Mouse (Mus musculus) limb, embryonic 15.5 days (tissue): Measurements from ENCODE around the gene Hic2. TPM values are rescaled to one million over a fixed set of nuclear protein-coding genes. Genes with fewer than 3 reads are reported as not detected.

Experiments used
- ATAC-seq: fragments of 200-750 bp; cut with Nextera tagmentation; 2 replicates; pipeline ENCODE4 v1.8.0; 2017; ENCODE audit warnings: low read depth, moderate TSS enrichment; ENCODE audit not compliant: insufficient number of reproducible peaks, low FRiP score, low TSS enrichment
- H3K27ac ChIP-seq: fragments of 300-500 bp; sonication (generic); 2 replicates; pipeline ENCODE4 v1.5.1; 2015; ENCODE audit warnings: moderate library complexity, mild to moderate bottlenecking, inconsistent platforms
- H3K27me3 ChIP-seq: fragments of 300-500 bp; sonication (generic); 2 replicates; pipeline ENCODE4 v1.6.1; 2015; ENCODE audit warnings: inconsistent platforms
- H3K36me3 ChIP-seq: fragments of 300-500 bp; sonication (generic); 2 replicates; pipeline ENCODE4 v1.6.1; 2015; ENCODE audit warnings: inconsistent platforms
- H3K4me1 ChIP-seq: fragments of 300-500 bp; sonication (generic); 2 replicates; pipeline ENCODE4 v1.6.1; 2015; ENCODE audit warnings: inconsistent platforms
- H3K4me2 ChIP-seq: fragments of 300-500 bp; sonication (generic); 2 replicates; pipeline ENCODE4 v1.6.1; 2015; ENCODE audit warnings: mild to moderate bottlenecking, inconsistent platforms
- H3K4me3 ChIP-seq: fragments of 300-500 bp; sonication (generic); 2 replicates; pipeline ENCODE4 v1.5.1; 2015; ENCODE audit warnings: mild to moderate bottlenecking, inconsistent platforms
- H3K9ac ChIP-seq: fragments of 300-500 bp; sonication (generic); 2 replicates; pipeline ENCODE4 v1.6.1; 2015; ENCODE audit warnings: inconsistent platforms
- H3K9me3 ChIP-seq: fragments of 300-500 bp; sonication (generic); 2 replicates; pipeline ENCODE4 v1.6.1; 2016; ENCODE audit warnings: inconsistent platforms
- WGBS: fragments of 180-500 bp; shearing (Covaris S2); methylation state at CpG from one replicate; pipeline ENCODE4 v1.1.7; 2015; 5-methylcytosine and 5-hydroxymethylcytosine counted together
- polyA plus RNA-seq: library from polyadenylated mRNA; unstranded; fragments of >200 nt; fragmentation: Nextera tagmentation; extraction: Ambion mirVana; gene quantifications from 2 replicates; pipeline ENCODE4 v1.2.1, GENCODE M21; 2015

The Hic2 gene
- polyA plus RNA-seq, 1 experiment from 2014 or later = 4.7 TPM

GRCm38 (mm10) chr16:17261341-17261740 is 28.0 kb downstream of the Hic2 start:
- Histone ChIP-seq H3K27ac (no peak overlapping the region), H3K9me3 (no peaks in the 10 kb centered on the region), H3K27me3 (no peaks in the 10 kb centered on the region), H3K4me2 (no peak overlapping the region), H3K9ac (no peak overlapping the region), H3K36me3 (peaks cover 53% of the 10 kb centered on the region), H3K4me3 (no peak overlapping the region), H3K4me1 (peaks cover 11% of the 10 kb centered on the region)
- ATAC-seq = no peak
- WGBS = 76% methylated on average over 1 of the region's 1 CpGs

GRCm38 (mm10) chr16:17266113-17266512 is 32.7 kb downstream of the Hic2 start:
- ATAC-seq = no peak
- Histone ChIP-seq H3K27ac (no peak overlapping the region), H3K4me2 (no peak overlapping the region), H3K27me3 (no peaks in the 10 kb centered on the region), H3K4me1 (no peaks in the 10 kb centered on the region), H3K9ac (no peak overlapping the region), H3K4me3 (no peak overlapping the region), H3K36me3 (peaks cover 12% of the 10 kb centered on the region; the same call in 1 of the 2 replicates), H3K9me3 (no peaks in the 10 kb centered on the region)
- WGBS = 76% methylated on average over 3 of the region's 3 CpGs

- Histone ChIP-seq H3K4me2 (no peak overlapping the region), H3K9me3 (no peaks in the 10 kb centered on the region), H3K36me3 (0 out of 2 replicates have a peak, but pooled peaks cover under 1% of the 10 kb centered on the region), H3K27ac (no peak overlapping the region), H3K4me1 (no peaks in the 10 kb centered on the region), H3K27me3 (no peaks in the 10 kb centered on the region), H3K4me3 (no peak overlapping the region), H3K9ac (no peak overlapping the region)
- ATAC-seq = no peak
- WGBS = 66% methylated on average over 5 of the region's 5 CpGs
Measured at GRCm38 (mm10) chr16:17267937-17268336, 34.6 kb downstream of the Hic2 start.

GRCm38 (mm10) chr16:17269872-17270271 is 36.5 kb downstream of the Hic2 start:
- no peaks in the 10 kb centered on the region for H3K27me3 ChIP-seq
- no peak for ATAC-seq
- H3K27ac ChIP-seq = no peak overlapping the region
- H3K9me3 ChIP-seq = no peaks in the 10 kb centered on the region
- H3K9ac ChIP-seq = no peak overlapping the region
- no peaks in the 10 kb centered on the region for H3K4me1 ChIP-seq
- H3K4me3 ChIP-seq = no peak overlapping the region
- 94% methylated on average over 5 of the region's 5 CpGs for WGBS
- H3K36me3 ChIP-seq = no peaks in the 10 kb centered on the region
- no peak overlapping the region for H3K4me2 ChIP-seq

GRCm38 (mm10) chr16:17271124-17271523 is 37.8 kb downstream of the Hic2 start:
- no peaks in the 10 kb centered on the region for H3K36me3 ChIP-seq
- no peak overlapping the region for H3K4me2 ChIP-seq
- no peak overlapping the region for H3K27ac ChIP-seq
- no peaks in the 10 kb centered on the region for H3K4me1 ChIP-seq
- no peaks in the 10 kb centered on the region for H3K9me3 ChIP-seq
- WGBS = 71% methylated on average over 4 of the region's 4 CpGs
- H3K9ac ChIP-seq = no peak overlapping the region
- H3K4me3 ChIP-seq = no peak overlapping the region
- no peaks in the 10 kb centered on the region for H3K27me3 ChIP-seq
- ATAC-seq = no peak

- no peak overlapping the region for H3K9ac ChIP-seq
- H3K4me1 ChIP-seq = peaks cover 6% of the 10 kb centered on the region
- H3K36me3 ChIP-seq = no peaks in the 10 kb centered on the region
- no peak overlapping the region for H3K27ac ChIP-seq
- no peaks in the 10 kb centered on the region for H3K9me3 ChIP-seq
- 59% methylated on average over 6 of the region's 6 CpGs for WGBS
- H3K27me3 ChIP-seq = peaks cover 4% of the 10 kb centered on the region
- no peak overlapping the region for H3K4me2 ChIP-seq
- no peak for ATAC-seq
- H3K4me3 ChIP-seq = no peak overlapping the region
Measured at GRCm38 (mm10) chr16:17271856-17272255, 38.5 kb downstream of the Hic2 start.

- Histone ChIP-seq H3K4me1 (peaks cover 21% of the 10 kb centered on the region), H3K27me3 (peaks cover 28% of the 10 kb centered on the region), H3K4me2 (peak within 1 kb of the TSS; percentile 98), H3K27ac (peak within 1 kb of the TSS; percentile 72; the same call in 1 of the 2 replicates), H3K9ac (peak within 1 kb of the TSS; percentile 45), H3K4me3 (peak within 1 kb of the TSS; percentile 65), H3K36me3 (peaks cover 9% of the 10 kb centered on the region), H3K9me3 (no peaks in the 10 kb centered on the region)
- WGBS = 62% methylated on average over 7 of the region's 7 CpGs
- no peak for ATAC-seq
Measured at GRCm38 (mm10) chr16:17275721-17276120, 42.3 kb downstream of the Hic2 start, which contains the start of gene Tmem191c. Gene Tmem191c, plus strand, starts transcription at chr16:17276077.

- Histone ChIP-seq H3K4me3 (peak overlapping the region; percentile 65), H3K27ac (peak overlapping the region; percentile 72; the same call in 1 of the 2 replicates), H3K9me3 (no peaks in the 10 kb centered on the region), H3K4me1 (peaks cover 21% of the 10 kb centered on the region), H3K27me3 (peaks cover 28% of the 10 kb centered on the region), H3K4me2 (peak overlapping the region; percentile 98), H3K36me3 (peaks cover 15% of the 10 kb centered on the region), H3K9ac (peak overlapping the region; percentile 45)
- under 1% methylated on average over 62 of the region's 62 CpGs for WGBS
- ATAC-seq = peak; percentile 77
Measured at GRCm38 (mm10) chr16:17276164-17277151, 43.1 kb downstream of the Hic2 start.

GRCm38 (mm10) chr16:17277342-17278211 is 44.2 kb downstream of the Hic2 start:
- Histone ChIP-seq H3K4me2 (peak overlapping the region; percentile 98), H3K4me1 (peaks cover 21% of the 10 kb centered on the region), H3K9me3 (no peaks in the 10 kb centered on the region), H3K36me3 (peaks cover 27% of the 10 kb centered on the region), H3K27ac (no peak overlapping the region), H3K27me3 (peaks cover 28% of the 10 kb centered on the region), H3K9ac (no peak overlapping the region), H3K4me3 (peak overlapping the region; percentile 65)
- ATAC-seq = no peak
- 5% methylated on average over 61 of the region's 61 CpGs for WGBS

- Histone ChIP-seq H3K27me3 (peaks cover 28% of the 10 kb centered on the region), H3K27ac (no peak overlapping the region), H3K9ac (no peak overlapping the region), H3K4me1 (peaks cover 21% of the 10 kb centered on the region), H3K36me3 (peaks cover 56% of the 10 kb centered on the region), H3K9me3 (no peaks in the 10 kb centered on the region), H3K4me2 (no peak overlapping the region), H3K4me3 (no peak overlapping the region)
- ATAC-seq = no peak
- 88% methylated on average over 11 of the region's 11 CpGs for WGBS
Measured at GRCm38 (mm10) chr16:17280471-17280870, 47.1 kb downstream of the Hic2 start.

GRCm38 (mm10) chr16:17283151-17283550 is 49.8 kb downstream of the Hic2 start:
- WGBS = 85% methylated on average over 6 of the region's 6 CpGs
- Histone ChIP-seq H3K4me3 (no peak overlapping the region), H3K36me3 (peaks cover 79% of the 10 kb centered on the region), H3K9me3 (no peaks in the 10 kb centered on the region), H3K9ac (no peak overlapping the region), H3K4me1 (peaks cover 2% of the 10 kb centered on the region), H3K27ac (no peak overlapping the region), H3K27me3 (peaks cover 11% of the 10 kb centered on the region), H3K4me2 (no peak overlapping the region)
- no peak for ATAC-seq
